Mouse (Mus musculus): ENCODE data around the gene Tmem94. TPM values are rescaled to one million over a fixed set of nuclear protein-coding genes. Genes with fewer than 3 reads are reported as not detected.

Gene Tmem94
- total and polyA plus RNA-seq, 3 experiments: 6.4 to 27.4 (median 15.0) TPM

DNA sequence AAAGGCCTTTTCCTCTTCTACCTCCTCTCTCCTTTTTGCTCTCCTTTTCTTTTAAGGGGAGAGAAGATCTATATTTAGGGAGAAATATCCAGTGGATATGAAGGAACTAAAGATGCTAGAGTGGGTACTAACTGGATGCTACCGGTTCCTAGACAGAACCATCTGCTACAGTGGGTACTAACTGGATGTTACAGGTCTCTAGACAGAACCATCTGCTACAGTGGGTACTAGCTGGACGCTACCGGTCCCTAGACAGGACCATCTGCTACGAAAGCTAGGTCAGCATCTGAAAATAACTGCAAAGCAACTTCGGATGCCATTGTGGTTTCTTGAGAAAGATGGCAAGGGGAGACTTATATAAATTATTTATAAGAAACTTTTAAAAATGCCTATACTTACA lies 15.4 kb upstream of the Tmem94 start:
- Histone ChIP-seq H3K4me3 (replicated peaks in 1 of 3; ENCODE audit: low read depth in 2 of 3, low read length in 2 of 3, poor library complexity in 1 of 3) (no peak overlapping the region), H3K9ac (ENCODE audit: insufficient read depth, low read depth) (no peak overlapping the region), H3K4me1 (ENCODE audit: control insufficient read depth in 1 of 2, insufficient read depth in 2 of 2) (no peaks in the 10 kb centered on the region; a peak in 1 of 4 replicates), H3K36me3 (replicated peaks in 1 of 2; ENCODE audit: control insufficient read depth in 1 of 2, insufficient read depth in 1 of 2, low read length in 1 of 2) (no peaks in the 10 kb centered on the region), H3K4me2 (ENCODE audit: insufficient read depth, low read depth, poor library complexity, severe bottlenecking) (no peak overlapping the region), H3K27me3 (replicated peaks) (peaks cover 5% of the 10 kb centered on the region), H3K9me3 (replicated peaks; ENCODE audit: low read length) (peaks cover 7% of the 10 kb centered on the region), H3K27ac (ENCODE audit: insufficient read depth, low read depth) (no peak overlapping the region), H3K79me2 (replicated peaks; ENCODE audit: control insufficient read depth, extremely low read depth, insufficient read depth, poor library complexity, severe bottlenecking) (no peaks in the 10 kb centered on the region)
- dilution Hi-C loops (cut with MboI; ENCODE audit: extremely low pct_ligation_motif_present, extremely low pct_unique_long_range_greater_than_20kb, low sequenced_read_pairs) (no loop called here), in situ Hi-C loops (cut with MboI; ENCODE audit: low pct_ligation_motif_present, low pct_unique_long_range_greater_than_20kb, low sequenced_read_pairs) (no loop called here)
- DNase-seq (ENCODE audit: extremely low read depth): no peak
- TF ChIP-seq MYC (IDR thresholded peaks at IDR 0.05; ENCODE audit: low read depth, low read length): no peak
- TF ChIP-seq CHD1 (IDR thresholded peaks at IDR 0.05; ENCODE audit: low read depth, low read length): no peak
- TF ChIP-seq RCOR1 (conservative IDR thresholded peaks at IDR 0.05; ENCODE audit: low read depth, low read length): no peak
- no peak for TF ChIP-seq GABPA (IDR thresholded peaks at IDR 0.05; ENCODE audit: insufficient replicate concordance, low read depth, low read length)
- no peak for TF ChIP-seq ZKSCAN1 (IDR thresholded peaks at IDR 0.05; ENCODE audit: borderline replicate concordance, low read depth, low read length)
- no peak for TF ChIP-seq ZMIZ1 (IDR thresholded peaks at IDR 0.05; ENCODE audit: low read depth, low read length)
- no peak for TF ChIP-seq NELFE (IDR thresholded peaks at IDR 0.05; ENCODE audit: low read depth, low read length)
- TF ChIP-seq ZNF384 (IDR thresholded peaks at IDR 0.05; ENCODE audit: low read depth, low read length): no peak
- no peak for TF ChIP-seq USF2 (conservative IDR thresholded peaks at IDR 0.05; ENCODE audit: low read depth, low read length)
- TF ChIP-seq CTCF (conservative IDR thresholded peaks at IDR 0.05 in 1 of 2, IDR thresholded peaks at IDR 0.05 in 1 of 2; ENCODE audit: low read depth in 2 of 2, low read length in 2 of 2): no peak
- TF ChIP-seq TBP (conservative IDR thresholded peaks at IDR 0.05; ENCODE audit: low read depth, low read length): no peak
- TF ChIP-seq HCFC1 (IDR thresholded peaks at IDR 0.05; ENCODE audit: low read depth, low read length): no peak
- TF ChIP-seq MEF2A (IDR thresholded peaks at IDR 0.05; ENCODE audit: borderline replicate concordance, low read depth, low read length): no peak
- TF ChIP-seq ZC3H11A (IDR thresholded peaks at IDR 0.05; ENCODE audit: low read depth, low read length): no peak

DNA sequence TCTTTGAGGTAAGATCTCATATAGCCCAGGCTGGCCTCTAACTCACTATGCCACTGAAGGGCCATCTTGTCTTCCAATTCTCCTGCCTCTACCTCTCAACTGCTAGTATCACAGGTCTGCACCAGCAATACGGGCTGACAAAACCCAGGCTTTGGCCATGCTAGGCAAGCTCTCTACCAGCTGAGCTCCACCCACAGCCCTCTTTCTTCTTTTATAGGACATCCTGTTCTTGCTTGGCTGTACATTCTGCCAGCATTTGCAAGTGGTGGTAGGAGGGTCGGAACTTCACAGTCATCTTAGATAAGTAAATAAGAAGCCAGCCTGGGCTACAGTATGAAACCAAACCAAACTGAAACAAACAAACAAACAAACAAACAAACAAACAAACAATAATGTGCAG lies 13.5 kb upstream of the Tmem94 start:
- Histone ChIP-seq H3K36me3 (replicated peaks in 1 of 2; ENCODE audit: control insufficient read depth in 1 of 2, insufficient read depth in 1 of 2, low read length in 1 of 2) (no peaks in the 10 kb centered on the region), H3K27me3 (replicated peaks) (peaks cover 5% of the 10 kb centered on the region), H3K79me2 (replicated peaks; ENCODE audit: control insufficient read depth, extremely low read depth, insufficient read depth, poor library complexity, severe bottlenecking) (no peaks in the 10 kb centered on the region), H3K4me2 (ENCODE audit: insufficient read depth, low read depth, poor library complexity, severe bottlenecking) (no peak overlapping the region), H3K4me3 (replicated peaks in 1 of 3; ENCODE audit: low read depth in 2 of 3, low read length in 2 of 3, poor library complexity in 1 of 3) (no peak overlapping the region), H3K4me1 (ENCODE audit: control insufficient read depth in 1 of 2, insufficient read depth in 2 of 2) (no peaks in the 10 kb centered on the region; a peak in 1 of 4 replicates), H3K27ac (ENCODE audit: insufficient read depth, low read depth) (no peak overlapping the region), H3K9me3 (replicated peaks; ENCODE audit: low read length) (peaks cover 3% of the 10 kb centered on the region), H3K9ac (ENCODE audit: insufficient read depth, low read depth) (no peak overlapping the region)
- no peak for TF ChIP-seq JUN (IDR thresholded peaks at IDR 0.05; ENCODE audit: insufficient read depth, low read depth, low read length)
- no peak for TF ChIP-seq JUND (conservative IDR thresholded peaks at IDR 0.05; ENCODE audit: low read depth, low read length)
- no peak for TF ChIP-seq RAD21 (IDR thresholded peaks at IDR 0.05; ENCODE audit: low read depth, low read length)
- no peak for TF ChIP-seq MAZ (IDR thresholded peaks at IDR 0.05; ENCODE audit: low read depth, low read length)
- in situ Hi-C loops (cut with MboI; ENCODE audit: low pct_ligation_motif_present, low pct_unique_long_range_greater_than_20kb, low sequenced_read_pairs) (no loop called here), dilution Hi-C loops (cut with MboI; ENCODE audit: extremely low pct_ligation_motif_present, extremely low pct_unique_long_range_greater_than_20kb, low sequenced_read_pairs) (no loop called here)
- no peak for DNase-seq (ENCODE audit: extremely low read depth)
